ENCODE assay signal across 34 mouse cellular contexts in genomic region chr9:65407861-65408260, GRCm38 (mm10). TPM values are rescaled to one million over a fixed set of nuclear protein-coding genes. Genes with fewer than 3 reads are reported as not detected.
DNase-seq lines count a peak whose midpoint lies in the region; ATAC-seq and TF ChIP-seq lines count a peak whose summit lies in the region.
"Had no signal": no experiment of that assay in that cellular context is flagged by ENCODE, and none has a peak within 500 bp of the region (broad histone marks: within the 10 kb centered on the region; RNA-seq: fewer than 3 reads in every experiment).

No protein-coding gene starts in this region.

- DNase-seq in heart, adult 11 months: peak; percentile 81
- DNase-seq in heart, postnatal 10 days: no peak
- DNase-seq in lung, postnatal 0 days (ENCODE audit: low spot score): no peak
- DNase-seq in lung, adult 2 months: no peak
- peak; percentile 53 to 63 for DNase-seq in adrenal gland, postnatal 36 days
- DNase-seq in kidney, postnatal 25 days: peak; percentile 56 to 89
- no peak for DNase-seq in heart, postnatal 14 days
- DNase-seq: B cell, adult 2 months; cerebellum, adult 9-10 months; gastrocnemius, postnatal 10 days; heart, adult 18-20 months; layer of hippocampus, adult 9-11 months; liver, embryonic 13.5 days; lung, embryonic 14.5 days; lung, postnatal 36 days; thymus, postnatal 14 days had no signal

- TF ChIP-seq EP300 in lung, postnatal 0 days (IDR thresholded peaks at IDR 0.05): no peak

- H3K36me3 ChIP-seq in lung, postnatal 0 days (ENCODE audit: insufficient read depth, low read length): no peaks in the 10 kb centered on the region; the same call in 1 of the 2 replicates
- no peaks in the 10 kb centered on the region for H3K36me3 ChIP-seq in midbrain, embryonic 13.5 days
- H3K36me3 ChIP-seq: embryonic facial prominence, embryonic 15.5 days; G1E; heart, embryonic 12.5 days; hindbrain, embryonic 12.5 days; liver, embryonic 13.5 days; midbrain, embryonic 15.5 days; neural tube, embryonic 12.5 days had no signal

- TF ChIP-seq POLR2A in lung, adult 2 months (IDR thresholded peaks at IDR 0.05; ENCODE audit: borderline replicate concordance, extremely low read depth, low read depth, low read length): no peak

- H3K9ac ChIP-seq in lung, postnatal 0 days (replicated peaks; ENCODE audit: low read depth): no peak overlapping the region
- no peak overlapping the region for H3K9ac ChIP-seq in midbrain, embryonic 13.5 days (replicated peaks)
- H3K9ac ChIP-seq: embryonic facial prominence, embryonic 15.5 days; heart, embryonic 12.5 days; hindbrain, embryonic 12.5 days; liver, embryonic 13.5 days; lung, embryonic 14.5 days; midbrain, embryonic 15.5 days; neural tube, embryonic 12.5 days had no signal

- no peak for ATAC-seq in lung, postnatal 0 days
- no peak for ATAC-seq in midbrain, embryonic 13.5 days
- ATAC-seq: forebrain, embryonic 14.5 days; midbrain, embryonic 15.5 days; Patski had no signal

- no peak overlapping the region for H3K4me3 ChIP-seq in lung, postnatal 0 days (ENCODE audit: low read depth, low read length)
- no peak overlapping the region for H3K4me3 ChIP-seq in lung, adult 2 months (replicated peaks; ENCODE audit: extremely low read depth, low read depth, low read length)
- H3K4me3 ChIP-seq in midbrain, embryonic 13.5 days (replicated peaks): no peak overlapping the region
- H3K4me3 ChIP-seq: embryonic facial prominence, embryonic 15.5 days; heart, embryonic 12.5 days; hindbrain, embryonic 12.5 days; liver, embryonic 13.5 days; midbrain, embryonic 15.5 days; neural tube, embryonic 12.5 days had no signal

- 61% methylated on average over 3 of the region's 3 CpGs for WGBS in lung, postnatal 0 days
- 63% methylated on average over 3 of the region's 3 CpGs for WGBS in lung, adult 2 months
- 80% methylated on average over 3 of the region's 3 CpGs for WGBS in midbrain, embryonic 13.5 days

- intact Hi-C loops in heart, postnatal 10 days (cut with DNase I): no loop called here
- intact Hi-C loops in heart, postnatal 14 days (cut with DNase I): no loop called here

- H3K27me3 ChIP-seq in lung, postnatal 0 days (replicated peaks; ENCODE audit: insufficient read depth, low read length): no peaks in the 10 kb centered on the region
- no peaks in the 10 kb centered on the region for H3K27me3 ChIP-seq in midbrain, embryonic 13.5 days
- H3K27me3 ChIP-seq: embryonic facial prominence, embryonic 15.5 days; hindbrain, embryonic 12.5 days; liver, embryonic 13.5 days; midbrain, embryonic 15.5 days; neural tube, embryonic 12.5 days; Patski had no signal

- no peaks in the 10 kb centered on the region for H3K9me3 ChIP-seq in lung, postnatal 0 days (ENCODE audit: low read length)
- no peaks in the 10 kb centered on the region for H3K9me3 ChIP-seq in midbrain, embryonic 13.5 days
- H3K9me3 ChIP-seq: embryonic facial prominence, embryonic 15.5 days; G1E; heart, embryonic 12.5 days; hindbrain, embryonic 12.5 days; liver, embryonic 13.5 days; megakaryocyte, embryonic 14.5 days; midbrain, embryonic 15.5 days; neural tube, embryonic 12.5 days had no signal

- peaks cover 13% of the 10 kb centered on the region for H3K4me1 ChIP-seq in lung, postnatal 0 days (ENCODE audit: insufficient read depth, low read depth, low read length)
- H3K4me1 ChIP-seq in lung, adult 2 months (ENCODE audit: control insufficient read depth, insufficient read depth, low read length): peaks cover 18% of the 10 kb centered on the region
- H3K4me1 ChIP-seq in midbrain, embryonic 13.5 days (replicated peaks): no peaks in the 10 kb centered on the region
- H3K4me1 ChIP-seq: hindbrain, embryonic 12.5 days; midbrain, embryonic 15.5 days; neural tube, embryonic 12.5 days had no signal

- H3K4me2 ChIP-seq in lung, postnatal 0 days (replicated peaks; ENCODE audit: low read depth, low read length): no peak overlapping the region
- H3K4me2 ChIP-seq in midbrain, embryonic 13.5 days (replicated peaks): no peak overlapping the region
- H3K4me2 ChIP-seq: embryonic facial prominence, embryonic 15.5 days; heart, embryonic 12.5 days; hindbrain, embryonic 12.5 days; liver, embryonic 13.5 days; lung, embryonic 14.5 days; midbrain, embryonic 15.5 days; neural tube, embryonic 12.5 days had no signal

- TF ChIP-seq CTCF in lung, postnatal 0 days (IDR thresholded peaks at IDR 0.05): no peak
- TF ChIP-seq CTCF in lung, adult 2 months (IDR thresholded peaks at IDR 0.05; ENCODE audit: insufficient read depth, low read length): no peak

- peak overlapping the region; percentile 71; the same call in 1 of the 2 replicates for H3K27ac ChIP-seq in lung, postnatal 0 days (ENCODE audit: low read length)
- H3K27ac ChIP-seq in midbrain, embryonic 13.5 days: no peak overlapping the region
- H3K27ac ChIP-seq: embryonic facial prominence, embryonic 15.5 days; hindbrain, embryonic 12.5 days; kidney, postnatal 0 days; liver, embryonic 13.5 days; midbrain, embryonic 15.5 days; neural tube, embryonic 12.5 days; stomach, postnatal 0 days had no signal

RNA-seq across cellular contexts. Expression of gene Rasl12, which starts 9.6 kb away (rescaled TPM):
- 10 to 100 TPM; 13.3 to 16.2 TPM for total RNA-seq in heart, postnatal 10 days (2021)
- polyA plus RNA-seq in lung, postnatal 0 days (2015; fragmentation: Nextera tagmentation; extraction: Ambion mirVana): 73.2 and 84.4 TPM in 2 replicates
- polyA plus RNA-seq in lung, adult 2 months (2012; rRNA removed): 74.0 and 81.4 TPM in 2 replicates
- total RNA-seq in adrenal gland, postnatal 36 days (2021): 10 to 100 TPM; 11.9 to 12.7 TPM
- 6.2 TPM in 2 replicates for polyA plus RNA-seq in midbrain, embryonic 13.5 days (2015; fragmentation: Nextera tagmentation; extraction: Ambion mirVana)
- 10 to 100 TPM in 1 of 2 experiments, 1 to 10 TPM in 1; 9.7 to 11.6 TPM for total RNA-seq in heart, postnatal 14 days (2021)
- polyA plus RNA-seq: G1E had no signal

RNA-seq across cellular contexts. Expression of gene Slc51b, which starts 14.9 kb away (rescaled TPM):
- not detected for total RNA-seq in heart, postnatal 10 days (2021)
- polyA plus RNA-seq in lung, postnatal 0 days (2015; fragmentation: Nextera tagmentation; extraction: Ambion mirVana): not detected in 2 replicates
- polyA plus RNA-seq in lung, adult 2 months (2012; rRNA removed): not detected in 2 replicates
- total RNA-seq in adrenal gland, postnatal 36 days (2021): not detected
- polyA plus RNA-seq in midbrain, embryonic 13.5 days (2015; fragmentation: Nextera tagmentation; extraction: Ambion mirVana): not detected in 2 replicates
- total RNA-seq in heart, postnatal 14 days (2021): not detected
- total RNA-seq: CH12.LX; G1E; gastrocnemius, postnatal 10 days; heart, adult 18-20 months; heart, postnatal 25 days; left cerebral cortex, adult 18-20 months; left cerebral cortex, postnatal 36 days had no signal
- polyA plus RNA-seq: brain, embryonic 14.5 days; embryonic facial prominence, embryonic 15.5 days; forebrain, embryonic 14.5 days; G1E; heart, embryonic 12.5 days; hindbrain, embryonic 12.5 days; limb, embryonic 14.5 days; liver, embryonic 13.5 days; lung, embryonic 14.5 days; midbrain, embryonic 15.5 days; neural tube, embryonic 12.5 days; stomach, postnatal 0 days had no signal

RNA-seq across cellular contexts. Expression of gene Kbtbd13, which starts 16.4 kb away (rescaled TPM):
- total RNA-seq in heart, postnatal 10 days (2021): 1 to 10 TPM; 1.1 to 2.1 TPM
- 2.4 and 2.9 TPM in 2 replicates for polyA plus RNA-seq in lung, postnatal 0 days (2015; fragmentation: Nextera tagmentation; extraction: Ambion mirVana)
- 1.3 and 2.0 TPM in 2 replicates for polyA plus RNA-seq in lung, adult 2 months (2012; rRNA removed)
- under 1 TPM; 0.10 to 0.26 TPM for total RNA-seq in adrenal gland, postnatal 36 days (2021)
- 0.39 and 0.44 TPM in 2 replicates for polyA plus RNA-seq in midbrain, embryonic 13.5 days (2015; fragmentation: Nextera tagmentation; extraction: Ambion mirVana)
- 1 to 10 TPM; 1.2 to 1.4 TPM for total RNA-seq in heart, postnatal 14 days (2021)
- total RNA-seq: CH12.LX, G1E had no signal
- polyA plus RNA-seq: G1E had no signal

RNA-seq across cellular contexts. Expression of gene Mtfmt, which starts 27.7 kb away (rescaled TPM):
- total RNA-seq in heart, postnatal 10 days (2021): 1 to 10 TPM; 6.6 to 6.9 TPM
- 10.2 and 11.5 TPM in 2 replicates for polyA plus RNA-seq in lung, postnatal 0 days (2015; fragmentation: Nextera tagmentation; extraction: Ambion mirVana)
- polyA plus RNA-seq in lung, adult 2 months (2012; rRNA removed): 5.0 and 7.5 TPM in 2 replicates
- total RNA-seq in adrenal gland, postnatal 36 days (2021): 10 to 100 TPM; 13.4 to 14.2 TPM
- 23.4 and 24.6 TPM in 2 replicates for polyA plus RNA-seq in midbrain, embryonic 13.5 days (2015; fragmentation: Nextera tagmentation; extraction: Ambion mirVana)
- total RNA-seq in heart, postnatal 14 days (2021): 1 to 10 TPM; 6.9 to 7.1 TPM

RNA-seq across cellular contexts. Expression of gene Ubap1l, which starts 47.0 kb away (rescaled TPM):
- total RNA-seq in heart, postnatal 10 days (2021): 1 to 10 TPM in 1 of 2 experiments, not detected in 1; 1.0 TPM
- polyA plus RNA-seq in lung, postnatal 0 days (2015; fragmentation: Nextera tagmentation; extraction: Ambion mirVana): 0.33 and 0.40 TPM in 2 replicates
- polyA plus RNA-seq in lung, adult 2 months (2012; rRNA removed): 0.37 and 0.58 TPM in 2 replicates
- 1 to 10 TPM in 1 of 2 experiments, under 1 TPM in 1; 0.60 to 1.0 TPM for total RNA-seq in adrenal gland, postnatal 36 days (2021)
- 1.2 and 2.2 TPM in 2 replicates for polyA plus RNA-seq in midbrain, embryonic 13.5 days (2015; fragmentation: Nextera tagmentation; extraction: Ambion mirVana)
- under 1 TPM; 0.33 to 0.37 TPM for total RNA-seq in heart, postnatal 14 days (2021)
- total RNA-seq: heart, adult 18-20 months had no signal
- polyA plus RNA-seq: embryonic facial prominence, embryonic 15.5 days; liver, embryonic 13.5 days; stomach, postnatal 0 days had no signal

Comparison
In these comparisons a context has a peak if more than half of its experiments do, and no peak if none do; other contexts are left out.
1. DNase-seq: peak in heart, adult 11 months (single experiment), adrenal gland, postnatal 36 days (2 of 2) and kidney, postnatal 25 days (2 of 2); none in heart, postnatal 10 days (0 of 2), lung, postnatal 0 days (single experiment), lung, adult 2 months (single experiment) and heart, postnatal 14 days (0 of 2).